Mouse (Mus musculus): ENCODE measurements around the gene Rorb.

The Rorb gene

DNA sequence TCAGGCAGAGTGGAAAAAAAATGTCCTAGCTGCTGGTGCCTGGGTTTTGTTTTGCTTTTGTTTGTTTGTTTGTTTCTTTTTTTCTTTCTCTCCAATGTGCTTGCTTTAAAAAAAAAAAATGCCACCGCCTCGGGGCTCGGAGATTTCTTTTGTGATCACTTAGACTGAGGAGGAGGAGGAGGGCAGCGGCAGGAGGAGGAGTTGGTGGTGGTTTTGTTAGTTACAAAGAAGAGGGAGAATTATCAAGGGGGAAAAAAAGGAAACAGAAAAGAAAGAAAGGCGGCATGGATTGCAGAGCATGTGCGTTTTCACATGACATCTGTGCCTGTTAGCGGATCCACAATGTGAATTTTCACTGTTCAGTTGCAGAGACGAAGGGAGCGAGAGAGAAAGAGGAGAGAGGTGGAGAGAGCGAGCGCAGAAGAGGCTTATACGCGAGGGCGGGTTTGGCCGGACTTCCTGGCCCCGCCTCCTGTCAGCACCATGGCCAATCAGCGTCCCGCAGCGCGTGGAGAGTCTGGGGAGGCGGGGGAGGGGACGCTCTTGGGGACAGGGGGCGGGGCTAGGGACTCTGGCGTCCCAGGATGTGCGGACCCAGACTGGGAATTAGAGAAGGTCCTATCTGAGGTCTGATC is at the start of gene Rorb:
Gene Rorb, minus strand, starts transcription at position 404 of the 635 bp plus-strand sequence.
- in situ Hi-C loops (cut with MboI) = no loop called here

DNA sequence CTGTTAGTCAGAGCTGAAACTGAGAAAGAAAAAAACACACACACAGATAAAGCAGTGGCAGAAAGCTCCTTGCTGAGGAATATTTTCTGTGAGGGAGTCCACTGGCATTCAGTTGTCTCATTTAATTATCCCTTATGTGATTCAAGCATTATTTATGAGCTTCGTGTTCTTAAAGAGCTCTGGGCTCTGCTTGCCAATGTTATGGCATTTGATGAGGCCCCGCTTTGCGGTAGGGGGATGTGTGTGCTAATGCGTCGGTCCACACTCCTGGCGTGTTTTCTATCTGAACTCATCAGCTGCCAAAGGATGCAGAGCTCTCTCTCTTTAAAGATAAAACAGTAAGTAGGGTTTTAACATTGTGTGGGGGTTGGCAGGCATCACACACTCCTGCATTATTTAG is 37.9 kb upstream of the Rorb start:
- in situ Hi-C loops (cut with MboI) = no loop called here

DNA sequence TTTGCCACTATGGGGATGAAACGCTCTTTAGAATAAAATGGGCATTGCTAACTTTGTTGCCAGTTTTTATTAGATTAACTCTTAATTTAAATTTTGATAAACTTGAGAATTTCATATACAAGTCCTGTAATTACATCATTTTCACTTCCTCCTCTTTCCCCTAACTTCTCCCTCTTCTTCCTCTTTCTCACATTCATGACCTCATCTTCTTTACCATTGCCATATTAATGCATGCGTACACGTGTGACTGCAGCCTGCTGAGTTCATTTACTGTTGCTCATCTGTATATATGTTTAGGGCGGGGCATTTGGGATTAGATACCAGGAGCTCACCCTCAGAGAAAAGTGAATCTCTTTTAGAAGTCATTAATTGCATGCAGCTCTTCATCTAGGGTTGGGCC is 33.5 kb upstream of the Rorb start:
- in situ Hi-C loops (cut with MboI) = no loop called here

DNA sequence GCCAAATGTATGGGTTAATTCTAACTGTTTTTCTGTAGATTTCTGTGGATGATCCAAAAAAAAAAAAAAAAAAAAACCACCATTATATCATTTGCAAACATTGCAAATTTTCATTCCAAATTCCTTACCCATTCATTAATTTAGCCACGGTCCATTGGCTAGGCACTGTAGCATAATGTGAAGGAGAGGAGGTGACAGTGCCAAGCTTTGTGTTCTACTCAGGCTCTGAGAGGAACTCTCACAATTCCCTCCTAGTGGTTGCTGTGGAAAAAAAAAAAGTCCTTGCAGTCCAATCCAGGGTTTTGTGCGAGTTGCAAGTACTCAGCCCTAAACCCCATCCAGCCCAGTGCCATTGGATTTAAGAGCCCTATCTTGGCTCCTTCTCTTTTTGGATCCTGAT is 25.9 kb upstream of the Rorb start:
- in situ Hi-C loops (cut with MboI) = no loop called here

DNA sequence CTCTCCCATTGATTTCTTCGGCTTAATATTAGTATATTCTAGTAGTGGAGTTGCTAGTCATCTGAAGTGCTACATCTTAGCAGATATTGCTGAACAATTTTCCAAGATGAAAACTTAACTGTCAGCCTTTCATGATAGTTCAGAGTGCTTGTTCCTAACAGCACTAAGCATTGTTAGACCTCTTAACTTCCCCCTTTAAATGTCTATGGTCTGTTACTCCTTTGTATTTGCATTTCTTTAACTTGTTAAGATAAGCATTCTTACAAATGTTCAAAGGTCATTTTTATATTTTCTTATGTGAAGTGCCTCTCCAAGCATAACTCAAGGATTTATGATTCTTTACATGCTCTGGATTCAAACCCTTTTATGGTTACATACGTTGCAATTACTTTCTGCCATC is 24.8 kb upstream of the Rorb start:
- in situ Hi-C loops (cut with MboI) = no loop called here

DNA sequence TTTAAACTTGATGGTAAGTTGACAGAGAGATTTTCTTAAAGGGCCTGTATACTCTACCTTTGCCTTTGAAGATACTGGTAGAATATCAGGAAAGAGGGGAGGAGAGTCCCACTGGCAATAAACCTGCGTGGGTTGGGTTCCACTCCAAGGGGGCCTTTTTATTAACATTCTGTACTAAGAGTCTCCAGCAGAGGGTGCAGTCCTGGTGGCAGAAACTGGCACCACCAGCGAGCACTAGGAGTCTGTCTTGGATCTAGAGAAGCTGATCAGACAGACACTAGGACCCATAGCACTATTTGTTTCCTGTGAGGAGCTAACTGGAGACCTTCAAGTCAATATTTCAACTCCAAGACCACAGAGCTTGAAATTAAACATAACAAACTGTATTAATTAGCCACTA is 11.3 kb upstream of the Rorb start:
- in situ Hi-C loops (cut with MboI) = no loop called here

DNA sequence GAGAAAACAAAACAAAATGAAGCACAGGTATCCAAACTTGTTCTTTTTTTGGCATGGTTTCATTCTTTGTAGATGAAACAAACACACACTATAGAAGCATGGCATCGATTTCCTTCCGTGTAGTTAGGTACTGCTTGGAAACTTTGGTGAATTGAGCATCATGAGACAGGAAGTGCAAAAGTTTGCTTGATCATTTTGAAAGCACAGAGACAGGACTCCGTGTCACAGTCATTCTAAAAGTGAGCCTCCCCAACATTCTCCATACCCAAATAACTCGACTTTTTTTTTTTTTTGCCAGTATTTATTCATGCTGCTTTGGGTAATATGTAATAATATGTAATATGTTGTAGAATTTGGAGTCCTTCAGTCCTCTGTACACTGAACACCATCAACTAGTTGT is 1.2 kb upstream of the Rorb start:
- in situ Hi-C loops (cut with MboI) = no loop called here

DNA sequence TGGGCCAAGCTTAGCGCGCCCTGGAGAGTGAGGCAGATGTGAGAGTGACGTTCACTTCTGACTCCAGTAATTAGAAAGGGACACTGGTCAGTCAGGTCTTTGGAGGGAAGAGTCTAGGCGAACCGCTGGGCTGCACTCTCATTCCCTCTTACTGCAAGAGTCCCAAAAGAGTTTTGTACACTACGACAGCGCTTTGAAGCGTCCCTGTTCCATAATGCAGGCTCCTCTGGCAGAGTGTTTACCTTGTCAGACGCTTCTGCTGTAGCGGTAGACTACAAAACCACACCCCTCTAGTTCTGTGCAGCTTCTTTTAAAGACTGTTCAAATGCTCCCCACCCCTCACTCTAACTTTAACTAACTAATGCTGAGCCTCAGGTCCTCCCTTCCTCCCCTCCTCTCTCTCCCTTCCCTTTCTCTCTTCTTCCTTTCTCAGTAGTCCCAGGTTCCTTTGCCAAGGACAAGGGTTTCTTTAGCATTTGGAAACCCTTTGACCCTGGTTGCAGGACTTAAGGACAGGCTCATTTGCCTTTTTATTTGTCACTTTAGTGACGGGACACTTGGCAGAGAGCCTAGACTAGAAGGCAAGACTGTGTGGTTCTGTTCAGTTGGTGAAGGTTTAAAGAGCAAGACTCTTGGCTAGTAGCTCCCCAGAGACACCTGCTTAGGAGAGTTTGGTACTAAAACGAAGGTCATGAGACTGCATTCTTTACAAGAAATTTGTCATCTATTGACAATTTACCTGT is 603 bp upstream of the Rorb start:
- in situ Hi-C loops (cut with MboI) = no loop called here

DNA sequence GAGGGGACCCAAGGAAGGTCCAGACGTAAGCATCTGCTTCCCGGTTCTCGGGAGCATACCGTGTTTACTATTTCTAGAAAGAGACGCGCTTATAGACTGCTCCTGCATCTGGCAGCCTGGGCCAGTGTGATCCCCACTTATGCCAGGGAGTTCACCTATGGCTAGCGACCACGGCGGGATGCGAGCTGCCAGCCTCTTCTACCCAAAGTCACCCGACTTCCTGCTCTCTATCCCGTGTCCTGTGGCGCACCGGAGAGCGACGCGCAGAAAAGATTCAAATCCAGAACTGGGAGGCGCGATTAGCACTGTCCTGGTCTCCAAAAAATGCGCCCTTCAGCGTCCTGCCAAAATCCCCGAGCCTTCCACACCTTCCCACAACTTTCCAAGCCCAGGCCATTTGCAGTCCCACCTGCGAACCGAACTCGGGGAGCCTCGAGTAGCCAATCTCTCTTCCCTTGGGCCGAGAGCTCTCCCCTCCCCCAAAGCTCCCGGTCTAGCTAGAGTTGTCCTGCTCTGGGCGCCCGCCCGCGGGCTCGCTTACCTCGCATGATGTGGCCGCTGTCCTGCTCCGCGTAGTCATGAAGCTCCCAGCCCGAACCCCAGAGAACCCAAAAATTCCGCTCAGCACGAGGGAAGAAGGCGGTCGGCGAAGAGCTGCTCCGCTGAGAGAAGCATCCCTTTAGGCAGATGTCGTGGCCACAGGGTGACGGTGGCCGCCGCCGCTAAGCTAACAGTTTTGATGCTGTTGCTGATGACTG is 806 bp downstream of the Rorb start:
- in situ Hi-C loops (cut with MboI) = no loop called here

DNA sequence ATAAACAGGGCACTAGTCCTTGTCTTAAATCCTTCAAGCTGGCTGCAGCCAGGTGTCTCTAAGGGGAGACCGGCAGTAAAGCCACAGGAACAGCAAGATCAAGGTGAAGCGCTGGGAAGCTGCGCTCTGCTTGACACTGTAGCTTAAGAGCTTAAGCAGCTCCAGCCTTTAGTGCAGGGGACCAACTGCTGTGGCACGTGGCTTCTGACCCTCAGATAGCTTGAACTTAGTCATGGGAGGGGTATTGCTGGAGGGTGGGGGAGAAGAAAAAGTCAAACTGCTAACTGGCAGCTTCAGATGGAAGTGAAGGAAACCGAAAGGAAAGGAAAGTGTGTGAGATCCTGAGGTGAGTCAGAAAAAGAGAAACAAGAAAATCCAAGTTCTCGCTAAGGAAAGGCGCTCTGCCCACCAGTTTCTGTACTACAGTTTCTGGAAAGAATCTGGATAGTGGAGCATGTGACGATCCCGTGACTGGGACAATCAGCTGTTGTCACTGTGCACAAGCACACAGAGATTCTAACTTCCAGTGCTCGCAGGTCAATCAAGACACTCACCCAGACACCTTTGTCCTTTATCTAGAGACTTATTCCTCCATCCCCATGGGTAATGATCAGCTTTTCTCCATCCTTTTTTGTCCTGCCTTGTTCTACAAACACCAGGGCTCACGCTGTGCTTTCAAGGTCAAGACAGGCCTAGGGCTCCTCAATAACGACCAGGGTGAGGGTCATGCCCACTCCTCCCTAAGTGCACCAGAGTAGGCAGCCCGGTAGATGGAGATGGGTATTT is 2.2 kb downstream of the Rorb start:
- in situ Hi-C loops (cut with MboI) = no loop called here

DNA sequence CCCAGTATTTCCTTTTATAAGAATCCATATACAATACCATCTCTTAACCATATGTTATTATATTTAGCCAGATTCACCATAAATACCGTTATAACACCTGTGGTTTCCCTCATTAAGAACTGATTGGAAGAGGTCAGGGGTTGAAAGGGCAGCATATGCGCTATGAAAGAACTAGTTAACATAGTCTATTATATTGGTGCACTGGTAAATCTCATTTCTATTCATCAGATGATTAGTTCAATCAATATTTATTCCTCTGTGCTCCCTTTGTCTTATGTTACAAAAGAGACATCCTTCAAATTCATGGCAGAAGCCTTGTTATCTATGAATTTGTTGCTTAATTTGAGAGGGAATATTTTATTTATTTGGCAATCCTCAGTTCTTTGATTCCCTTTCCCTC is 6.4 kb downstream of the Rorb start:
- in situ Hi-C loops (cut with MboI) = no loop called here

DNA sequence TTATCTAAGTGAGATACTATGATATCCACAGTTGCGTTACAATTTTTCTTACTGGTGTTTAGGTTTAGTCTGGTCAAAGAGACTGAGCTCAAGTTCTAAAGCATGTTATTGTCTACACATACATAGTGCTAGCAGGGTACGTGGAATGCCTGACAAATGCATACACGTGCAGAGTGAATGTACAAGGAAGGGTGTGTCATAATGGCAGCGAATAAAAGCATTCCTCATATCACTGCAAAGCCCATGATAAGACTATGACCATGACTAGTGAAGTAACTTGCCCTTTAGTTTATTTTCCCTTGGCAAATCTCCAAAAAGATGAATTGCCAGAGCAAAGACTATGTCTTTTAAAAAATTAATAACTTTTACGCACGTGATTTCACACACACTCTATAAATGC is 13.8 kb downstream of the Rorb start:
- in situ Hi-C loops (cut with MboI) = no loop called here

DNA sequence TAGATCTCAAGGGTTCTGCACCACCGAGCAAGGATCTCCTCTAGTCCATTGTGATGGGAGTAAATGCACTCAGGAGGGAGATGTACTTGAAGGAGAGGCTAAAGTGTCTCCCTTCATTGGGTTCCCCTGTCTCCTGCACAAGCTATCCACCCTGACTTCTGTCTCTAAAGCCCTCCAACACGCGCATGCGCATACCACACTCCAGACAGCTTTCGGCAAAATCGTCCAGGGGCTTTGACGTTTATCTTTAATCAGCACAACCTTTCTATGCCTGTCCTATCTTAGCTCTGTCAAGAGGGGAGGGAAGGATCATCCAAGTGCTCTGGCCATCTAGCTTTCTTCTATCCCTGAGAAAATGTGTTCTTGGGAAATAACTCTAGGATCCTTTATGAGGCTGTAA is 21.6 kb downstream of the Rorb start:
- in situ Hi-C loops (cut with MboI) = no loop called here

DNA sequence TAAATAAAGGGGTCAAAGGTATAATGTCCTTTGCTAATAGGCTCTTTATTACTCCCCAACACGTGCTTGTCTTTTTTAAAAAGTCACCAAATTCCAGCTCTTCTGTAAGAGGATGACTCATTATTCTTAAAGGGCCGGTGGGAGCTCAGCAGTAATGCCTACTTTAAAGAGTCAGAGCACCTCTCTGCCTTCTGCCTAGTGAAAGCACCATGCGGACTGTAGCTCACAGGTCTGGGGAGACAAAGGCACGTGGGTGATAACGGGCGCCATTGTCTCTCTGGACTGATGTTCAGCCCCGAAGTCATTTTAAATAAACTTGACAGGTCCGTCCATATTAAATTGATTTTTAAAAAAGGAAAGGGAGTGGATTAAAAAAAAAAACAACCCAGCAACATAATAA is 33.1 kb downstream of the Rorb start:
- in situ Hi-C loops (cut with MboI) = no loop called here

DNA sequence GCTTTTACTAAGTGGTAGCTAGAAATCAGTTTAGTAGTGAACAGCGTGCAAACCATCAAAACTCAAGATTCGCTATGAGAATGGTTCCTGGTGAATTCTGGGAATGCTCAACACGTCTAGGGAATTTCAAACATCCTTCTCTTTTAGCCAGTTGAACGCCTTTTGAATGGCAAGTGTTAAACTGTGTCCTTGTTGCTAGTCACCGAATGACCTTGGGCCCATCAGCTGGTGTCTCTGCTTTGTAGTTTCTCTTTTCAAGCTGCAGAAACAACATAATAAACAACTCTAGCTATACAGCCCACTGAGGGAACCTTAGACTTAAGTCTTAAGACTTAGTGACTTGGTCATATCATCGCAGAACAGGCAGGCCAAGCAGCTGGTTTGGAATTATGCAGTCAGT is 36.2 kb downstream of the Rorb start:
- in situ Hi-C loops (cut with MboI) = no loop called here

DNA sequence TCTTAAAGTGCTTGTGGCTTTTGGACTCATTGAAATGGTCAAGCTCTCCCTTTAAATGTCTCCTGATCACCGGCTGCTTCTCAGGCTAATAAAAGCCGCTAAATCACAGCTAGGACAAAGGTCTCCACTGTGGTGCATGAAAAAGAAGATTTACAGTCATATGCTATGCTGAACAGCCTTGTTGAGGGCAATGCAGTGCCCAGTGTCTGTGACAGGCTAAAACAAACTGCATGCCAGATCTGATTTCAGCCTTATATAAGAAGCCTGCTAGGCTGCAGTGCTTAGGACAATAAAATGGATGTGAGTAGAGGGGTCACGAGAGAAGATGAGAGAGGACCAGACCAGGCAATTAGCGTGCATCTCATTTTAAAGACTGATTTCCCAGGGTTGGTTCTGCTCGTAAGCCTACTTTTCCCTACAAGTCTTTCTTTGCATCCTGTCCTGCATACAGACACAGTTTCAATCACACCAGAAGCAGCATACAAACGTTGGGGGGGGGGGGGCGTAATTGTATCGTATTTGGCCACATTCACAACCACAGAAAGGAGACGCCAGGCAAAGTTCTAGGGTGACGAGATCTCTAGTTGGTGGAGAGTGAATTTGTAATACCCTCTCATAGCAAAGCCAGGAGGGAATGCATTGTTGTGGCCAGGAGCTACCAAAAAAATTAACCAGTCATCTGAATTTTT is 52.1 kb downstream of the Rorb start:
- in situ Hi-C loops (cut with MboI) = no loop called here

DNA sequence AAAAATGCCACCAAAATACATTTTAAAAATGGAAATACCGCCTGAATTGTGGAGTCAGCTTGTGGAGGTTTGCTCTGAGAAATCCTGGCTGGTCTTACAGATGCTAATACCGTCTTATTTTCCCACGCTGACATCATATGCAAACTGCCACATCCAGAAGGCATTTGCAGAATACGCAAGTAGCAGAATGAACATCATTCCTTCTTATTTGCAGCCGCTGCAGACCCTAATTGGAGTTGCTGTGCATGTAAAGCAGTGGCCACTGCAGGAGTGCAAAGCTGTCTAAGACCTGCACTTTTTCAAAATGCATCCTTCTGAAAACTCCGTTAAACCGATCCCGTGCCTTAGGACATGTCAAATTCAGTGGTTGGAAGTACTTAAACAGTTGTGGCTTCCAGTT is 52.8 kb downstream of the Rorb start:
- in situ Hi-C loops (cut with MboI) = no loop called here

DNA sequence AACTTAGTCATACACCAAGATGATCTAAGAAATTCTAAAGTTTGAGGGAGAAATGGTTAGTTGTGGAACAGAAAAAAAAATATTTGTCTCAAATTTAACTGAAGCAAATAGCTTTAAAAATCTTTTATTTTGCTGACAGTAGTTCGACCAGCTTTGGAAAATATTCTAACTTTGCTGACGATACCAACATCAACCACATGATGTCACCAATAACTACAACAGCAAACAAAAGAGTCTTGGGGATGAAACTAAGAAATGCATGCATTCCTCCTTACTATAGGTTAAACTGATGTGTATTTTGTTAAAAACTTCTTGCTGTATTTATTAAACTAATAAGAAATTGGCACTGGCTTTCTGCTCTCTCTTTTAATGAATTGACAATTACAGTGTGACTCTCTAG is 67.9 kb downstream of the Rorb start:
- in situ Hi-C loops (cut with MboI) = no loop called here

DNA sequence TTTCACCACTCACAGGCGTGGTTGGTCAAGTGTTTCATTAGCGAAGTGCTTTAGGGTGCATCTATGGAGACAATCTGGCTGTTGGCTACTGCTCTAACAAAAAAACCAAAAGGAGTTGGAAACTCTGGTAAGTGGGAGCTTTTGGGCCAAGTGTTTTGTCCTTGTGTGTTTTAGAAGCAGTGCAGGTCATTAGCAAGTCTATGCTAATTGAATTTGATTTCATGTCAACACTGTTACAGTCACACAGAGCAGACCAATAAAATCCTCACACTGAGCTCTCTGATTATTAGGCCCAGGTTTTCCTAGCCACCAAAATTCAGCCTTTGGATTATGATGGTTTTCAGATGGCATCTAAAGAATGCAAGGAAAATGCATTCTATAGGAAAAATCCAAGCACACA is 70.2 kb downstream of the Rorb start:
- in situ Hi-C loops (cut with MboI) = no loop called here

DNA sequence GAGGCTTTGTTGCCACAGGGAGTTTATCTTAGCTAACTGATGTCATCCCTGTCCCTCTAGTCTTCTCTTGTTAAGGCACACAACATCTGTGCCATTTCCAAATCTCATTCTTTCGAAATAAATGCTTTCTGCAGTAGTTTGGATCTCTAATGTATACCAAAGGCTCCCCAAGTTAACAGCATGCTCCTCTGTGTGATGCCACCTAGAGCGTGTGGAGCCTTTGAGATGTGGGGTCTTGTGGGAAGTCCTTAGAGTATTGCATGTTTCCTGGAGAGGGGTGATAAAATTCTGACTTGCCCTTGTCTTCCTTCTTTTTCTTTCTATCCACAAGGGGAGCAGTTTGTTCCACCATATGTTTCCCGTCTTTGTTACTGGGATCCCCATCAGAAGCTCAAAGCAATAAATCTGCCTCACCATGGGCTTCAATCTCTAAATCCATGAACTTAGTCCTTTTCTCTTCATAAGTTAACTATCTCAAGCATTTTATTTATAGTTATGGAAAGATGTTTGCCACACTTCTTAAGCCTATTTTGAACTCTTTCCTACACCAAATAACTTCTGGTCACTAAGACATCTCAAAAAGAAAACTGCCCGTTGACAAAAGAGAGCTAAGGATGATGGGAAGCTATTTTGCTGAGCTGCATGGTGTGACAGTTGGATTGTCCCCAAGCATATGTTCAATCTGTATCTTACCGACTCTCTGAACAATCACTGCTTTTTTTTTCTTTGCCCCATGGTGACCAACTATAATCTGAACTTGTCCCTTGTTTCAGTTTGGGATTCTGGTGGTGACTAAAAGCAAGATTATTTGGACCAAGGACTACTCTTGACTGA is 76.3 kb downstream of the Rorb start:
- in situ Hi-C loops (cut with MboI) = no loop called here

DNA sequence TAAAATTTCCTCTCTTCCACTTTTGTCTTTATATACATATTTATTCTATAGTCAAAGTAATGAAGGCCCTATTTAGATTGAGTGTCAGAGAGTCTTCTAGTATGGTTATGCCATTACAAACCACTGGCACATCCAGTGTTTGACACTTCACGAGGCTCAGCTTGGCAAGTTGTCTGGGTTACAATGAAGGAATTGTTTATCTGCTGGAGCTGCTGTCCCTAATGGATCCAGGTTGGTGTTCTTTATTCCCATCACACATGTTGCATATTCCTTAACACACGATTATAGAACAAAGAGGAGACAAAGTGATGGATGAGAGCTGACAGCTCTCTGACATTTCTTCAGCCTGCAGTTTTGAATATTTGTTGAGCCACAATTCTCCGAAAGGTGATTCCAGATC is 77.0 kb downstream of the Rorb start:
- in situ Hi-C loops (cut with MboI) = no loop called here

Measured in mature B cell (primary cell).